Comparison of ENCODE assay signal across 29 mouse cellular contexts in genomic region chr14:17058438-17058837, GRCm38 (mm10).
"Had no signal": no experiment of that assay in that cellular context is flagged by ENCODE, and none has a peak within 500 bp of the region (broad histone marks: within the 10 kb centered on the region; RNA-seq: fewer than 3 reads in every experiment).

No protein-coding gene starts in this region.

- H3K36me3 ChIP-seq: limb, embryonic 10.5 days; limb, embryonic 12.5 days; limb, embryonic 13.5 days; limb, embryonic 15.5 days; liver, embryonic 13.5 days; lung, embryonic 15.5 days; midbrain, embryonic 10.5 days; midbrain, embryonic 12.5 days; midbrain, embryonic 13.5 days; midbrain, embryonic 15.5 days; neural tube, embryonic 12.5 days had no signal

- H3K27me3 ChIP-seq: limb, embryonic 12.5 days; limb, embryonic 13.5 days; limb, embryonic 15.5 days; liver, embryonic 13.5 days; lung, embryonic 15.5 days; megakaryocyte, embryonic 14.5 days; midbrain, embryonic 12.5 days; midbrain, embryonic 13.5 days; midbrain, embryonic 15.5 days; neural tube, embryonic 12.5 days had no signal

- H3K9ac ChIP-seq: limb, embryonic 12.5 days; limb, embryonic 13.5 days; limb, embryonic 15.5 days; liver, embryonic 13.5 days; liver, embryonic 14.5 days; lung, embryonic 14.5 days; lung, embryonic 15.5 days; midbrain, embryonic 12.5 days; midbrain, embryonic 13.5 days; midbrain, embryonic 15.5 days; neural tube, embryonic 12.5 days had no signal

- H3K4me2 ChIP-seq: limb, embryonic 12.5 days; limb, embryonic 13.5 days; limb, embryonic 15.5 days; liver, embryonic 13.5 days; lung, embryonic 14.5 days; lung, embryonic 15.5 days; midbrain, embryonic 11.5 days; midbrain, embryonic 12.5 days; midbrain, embryonic 13.5 days; midbrain, embryonic 15.5 days; neural tube, embryonic 12.5 days had no signal

- H3K4me1 ChIP-seq: limb, embryonic 10.5 days; limb, embryonic 12.5 days; limb, embryonic 13.5 days; limb, embryonic 15.5 days; midbrain, embryonic 12.5 days; midbrain, embryonic 13.5 days; midbrain, embryonic 15.5 days; neural tube, embryonic 12.5 days had no signal

- H3K9me3 ChIP-seq: limb, embryonic 10.5 days; limb, embryonic 12.5 days; limb, embryonic 13.5 days; limb, embryonic 15.5 days; liver, embryonic 13.5 days; lung, embryonic 15.5 days; megakaryocyte, embryonic 14.5 days; midbrain, embryonic 10.5 days; midbrain, embryonic 12.5 days; midbrain, embryonic 13.5 days; midbrain, embryonic 15.5 days; neural tube, embryonic 12.5 days had no signal

- H3K27ac ChIP-seq: left cerebral cortex, adult 2 months; limb, embryonic 10.5 days; limb, embryonic 12.5 days; limb, embryonic 13.5 days; limb, embryonic 15.5 days; liver, embryonic 13.5 days; liver, embryonic 14.5 days; lung, embryonic 15.5 days; macrophage; midbrain, embryonic 10.5 days; midbrain, embryonic 12.5 days; midbrain, embryonic 13.5 days; midbrain, embryonic 15.5 days; neural tube, embryonic 12.5 days had no signal

- DNase-seq: layer of hippocampus, postnatal 36 days; left cerebral cortex, postnatal 4 days; liver, embryonic 13.5 days; lung, adult 18-20 months; lung, adult 2 months; lung, embryonic 14.5 days; lung, postnatal 10 days; lung, postnatal 14 days; lung, postnatal 36 days; lung, postnatal 4 days; midbrain, embryonic 14.5 days had no signal

- ATAC-seq: lung, postnatal 0 days; midbrain, embryonic 13.5 days; midbrain, embryonic 15.5 days; midbrain, embryonic 16.5 days had no signal

- H3K4me3 ChIP-seq: left cerebral cortex, adult 2 months; limb, embryonic 10.5 days; limb, embryonic 12.5 days; limb, embryonic 13.5 days; limb, embryonic 15.5 days; liver, embryonic 13.5 days; lung, embryonic 15.5 days; megakaryocyte, embryonic 14.5 days; midbrain, embryonic 10.5 days; midbrain, embryonic 12.5 days; midbrain, embryonic 13.5 days; midbrain, embryonic 15.5 days; myocyte; neural tube, embryonic 12.5 days had no signal
